Mouse (Mus musculus): ENCODE measurements around the gene Wdr82. TPM values are rescaled to one million over a fixed set of nuclear protein-coding genes. Genes with fewer than 3 reads are reported as not detected.

Gene Wdr82
- total and polyA plus RNA-seq, 3 experiments, result 70.4 to 131 (median 100) TPM

GRCm38 (mm10) chr9:106199535-106200272 lies 29.0 kb downstream of the Wdr82 start, which contains the start of gene Ppm1m:
Gene Ppm1m, minus strand, starts transcription at chr9:106199746.
- peaks cover 21 to 37% of the 10 kb centered on the region in 2 experiments for H3K36me3 ChIP-seq (replicated peaks in 1 of 2; ENCODE audit: control insufficient read depth in 1 of 2, insufficient read depth in 1 of 2, low read length in 1 of 2)
- H3K9ac ChIP-seq (ENCODE audit: insufficient read depth, low read depth), result peak within 1 kb of the TSS; percentile 83
- dilution Hi-C loops (cut with MboI; ENCODE audit: extremely low pct_ligation_motif_present, extremely low pct_unique_long_range_greater_than_20kb, low sequenced_read_pairs), result no loop called here
- H3K4me2 ChIP-seq (ENCODE audit: insufficient read depth, low read depth, poor library complexity, severe bottlenecking), result peak within 1 kb of the TSS; percentile 89
- peaks cover 19% of the 10 kb centered on the region for H3K79me2 ChIP-seq (replicated peaks; ENCODE audit: control insufficient read depth, extremely low read depth, insufficient read depth, poor library complexity, severe bottlenecking)
- in situ Hi-C loops (cut with MboI; ENCODE audit: low pct_ligation_motif_present, low pct_unique_long_range_greater_than_20kb, low sequenced_read_pairs), result no loop called here
- TF ChIP-seq UBTF (IDR thresholded peaks at IDR 0.05; ENCODE audit: low read depth, low read length) (0 out of 2 replicates have a peak, but pooled peaks have one; percentile 55), USF1 (IDR thresholded peaks at IDR 0.05; ENCODE audit: low read depth, low read length) (no peak), MYC (IDR thresholded peaks at IDR 0.05; ENCODE audit: low read depth, low read length) (0 out of 2 replicates have a peak, but pooled peaks have one; percentile 32), JUND (conservative IDR thresholded peaks at IDR 0.05; ENCODE audit: low read depth, low read length) (peak; percentile 94), JUN (IDR thresholded peaks at IDR 0.05; ENCODE audit: insufficient read depth, low read depth, low read length) (peak; percentile 93), NELFE (IDR thresholded peaks at IDR 0.05; ENCODE audit: low read depth, low read length) (peak; percentile 36; the same call in 1 of the 2 replicates), CHD1 (IDR thresholded peaks at IDR 0.05; ENCODE audit: low read depth, low read length) (peak; percentile 43; the same call in 1 of the 2 replicates), POLR2A (IDR thresholded peaks at IDR 0.05; ENCODE audit: low read depth, low read length) (no peak; the same call in 1 of the 2 replicates), MAFK (IDR thresholded peaks at IDR 0.05; ENCODE audit: insufficient replicate concordance, low read length) (peak; percentile 73), KAT2A (IDR thresholded peaks at IDR 0.05; ENCODE audit: insufficient replicate concordance, low read length) (0 out of 2 replicates have a peak, but pooled peaks have one; percentile 46), ZMIZ1 (IDR thresholded peaks at IDR 0.05; ENCODE audit: low read depth, low read length) (0 out of 2 replicates have a peak, but pooled peaks have one; percentile 4), ETS1 (conservative IDR thresholded peaks at IDR 0.05; ENCODE audit: low read depth, low read length) (peak; percentile 91), MEF2A (IDR thresholded peaks at IDR 0.05; ENCODE audit: borderline replicate concordance, low read depth, low read length) (peak; percentile 90), EP300 (IDR thresholded peaks at IDR 0.05; ENCODE audit: low read length) (peak; percentile 100), ZC3H11A (IDR thresholded peaks at IDR 0.05; ENCODE audit: low read depth, low read length) (no peak), MAZ (IDR thresholded peaks at IDR 0.05; ENCODE audit: low read depth, low read length) (peak; percentile 80), NRF1 (IDR thresholded peaks at IDR 0.05; ENCODE audit: low read depth, low read length) (peak; percentile 55; the same call in 1 of the 2 replicates), PAX5 (IDR thresholded peaks at IDR 0.05; ENCODE audit: low read length) (no peak), POLR2AphosphoS2 (IDR thresholded peaks at IDR 0.05; ENCODE audit: low read depth, low read length) (no peak), RCOR1 (conservative IDR thresholded peaks at IDR 0.05; ENCODE audit: low read depth, low read length) (peak; percentile 97), MAX (IDR thresholded peaks at IDR 0.05; ENCODE audit: low read length) (no peak), HCFC1 (IDR thresholded peaks at IDR 0.05; ENCODE audit: low read depth, low read length) (peak; percentile 57), SMC3 (IDR thresholded peaks at IDR 0.05; ENCODE audit: low read depth, low read length) (0 out of 2 replicates have a peak, but pooled peaks have one; percentile 4), CHD2 (IDR thresholded peaks at IDR 0.05; ENCODE audit: low read length) (peak; percentile 93), TCF12 (IDR thresholded peaks at IDR 0.05; ENCODE audit: low read depth, low read length) (peak; percentile 92), GABPA (IDR thresholded peaks at IDR 0.05; ENCODE audit: insufficient replicate concordance, low read depth, low read length) (no peak), SIN3A (IDR thresholded peaks at IDR 0.05; ENCODE audit: low read length) (peak; percentile 71), IRF4 (IDR thresholded peaks at IDR 0.05; ENCODE audit: low read depth, low read length) (peak; percentile 99), BHLHE40 (IDR thresholded peaks at IDR 0.05; ENCODE audit: low read depth, low read length) (peak; percentile 76), ZKSCAN1 (IDR thresholded peaks at IDR 0.05; ENCODE audit: borderline replicate concordance, low read depth, low read length) (no peak), TBP (conservative IDR thresholded peaks at IDR 0.05; ENCODE audit: low read depth, low read length) (0 out of 2 replicates have a peak, but pooled peaks have one; percentile 54)
- DNase-seq (ENCODE audit: extremely low read depth), result peak; percentile 94
- H3K9me3 ChIP-seq (replicated peaks; ENCODE audit: low read length), result no peaks in the 10 kb centered on the region
- H3K4me3 ChIP-seq (replicated peaks in 1 of 3; ENCODE audit: low read depth in 2 of 3, low read length in 2 of 3, poor library complexity in 1 of 3), result peak within 1 kb of the TSS; percentile 71 to 86 (median 72)
- H3K4me1 ChIP-seq (ENCODE audit: control insufficient read depth in 1 of 2, insufficient read depth in 2 of 2), result peaks cover 30 to 74% of the 10 kb centered on the region in 2 experiments
- H3K27me3 ChIP-seq (replicated peaks), result no peaks in the 10 kb centered on the region
- peak within 1 kb of the TSS; percentile 85 for H3K27ac ChIP-seq (ENCODE audit: insufficient read depth, low read depth)
